Mouse (Mus musculus) C2C12 (cell line): ENCODE measurements at regions not wholly inside any gene's neighbourhood (a gene's known extent, or its start where the extent isn't known, plus 50 kb on each side); places are given as distances from the start of the nearest gene placed in this dataset.

Experiments
- CTCF ChIP-seq: IDR thresholded peaks from one replicate; pipeline ENCODE4 v1.5.1; 2011; ENCODE audit not compliant: control insufficient read depth, insufficient read depth, insufficient read length
- MAX ChIP-seq: IDR thresholded peaks from one replicate; pipeline ENCODE4 v1.6.1; 2011; ENCODE audit warnings: mild to moderate bottlenecking, control low read depth
- MYOD1 ChIP-seq: IDR thresholded peaks from one replicate; pipeline ENCODE4 v1.6.1; 2011; ENCODE audit warnings: low read depth; ENCODE audit not compliant: control insufficient read depth, insufficient read length
- MYOG ChIP-seq: IDR thresholded peaks from one replicate; pipeline ENCODE4 v1.6.1; 2011; ENCODE audit not compliant: control insufficient read depth, insufficient read length; ENCODE audit errors: extremely low read depth
- USF1 ChIP-seq: IDR thresholded peaks from one replicate; pipeline ENCODE4 v1.6.1; 2011; ENCODE audit warnings: low read depth, mild to moderate bottlenecking, control low read depth, moderate library complexity

- no peak for TF ChIP-seq CTCF
- TF ChIP-seq MYOG = no peak
- TF ChIP-seq USF1 = no peak
- TF ChIP-seq MYOD1 = no peak
- no peak for TF ChIP-seq MAX
Measured at GRCm38 (mm10) chr12:9229981-9230380, 200.2 kb downstream of the Ttc32 start.
